Comparison of ENCODE assay signal across 15 mouse cellular contexts in the genomic region with DNA sequence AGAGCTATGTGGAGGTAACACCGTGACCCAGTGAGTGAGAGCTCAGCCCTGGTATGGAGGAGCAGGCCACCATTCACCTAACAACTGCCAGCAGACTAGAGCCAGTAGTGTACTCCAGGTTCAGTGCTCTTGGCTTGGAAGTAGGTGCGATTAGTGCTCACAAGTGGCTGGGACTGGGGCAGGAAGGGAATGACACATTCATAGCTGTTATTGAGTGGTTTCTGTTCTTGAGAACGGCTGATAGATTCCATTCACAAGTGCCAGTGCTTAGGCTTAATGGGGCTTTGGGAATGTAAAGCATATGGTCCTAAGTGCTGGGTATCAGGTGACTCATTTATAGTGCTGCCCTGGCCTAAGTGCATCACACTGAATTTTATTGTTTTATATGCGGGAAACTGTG.
DNase-seq lines count a peak whose midpoint lies in the region; ATAC-seq and TF ChIP-seq lines count a peak whose summit lies in the region.
"Had no signal": no experiment of that assay in that cellular context is flagged by ENCODE, and none has a peak within 500 bp of the region (broad histone marks: within the 10 kb centered on the region; RNA-seq: fewer than 3 reads in every experiment).

No protein-coding gene starts in this region.

- no peak overlapping the region for H3K9ac ChIP-seq in midbrain, embryonic 11.5 days (ENCODE audit: low read length)
- H3K9ac ChIP-seq in midbrain, postnatal 0 days (replicated peaks; ENCODE audit: low read length, poor library complexity, severe bottlenecking): no peak overlapping the region
- no peak overlapping the region for H3K9ac ChIP-seq in forebrain, embryonic 14.5 days (ENCODE audit: low read length)
- no peak overlapping the region for H3K9ac ChIP-seq in limb, embryonic 13.5 days
- no peak overlapping the region for H3K9ac ChIP-seq in kidney, embryonic 16.5 days (replicated peaks; ENCODE audit: low read length)
- no peak overlapping the region for H3K9ac ChIP-seq in kidney, embryonic 14.5 days (ENCODE audit: low read depth, low read length)
- no peak overlapping the region for H3K9ac ChIP-seq in liver, postnatal 0 days (replicated peaks)

- DNase-seq in midbrain, embryonic 11.5 days (ENCODE audit: low spot score, missing footprints): peak; percentile 76
- DNase-seq in midbrain, postnatal 0 days (ENCODE audit: low spot score): no peak
- DNase-seq in forebrain, embryonic 14.5 days (ENCODE audit: low spot score): peak; percentile 41
- peak; percentile 58 for DNase-seq in lung, postnatal 36 days
- no peak for DNase-seq in liver, postnatal 0 days
- DNase-seq: adrenal gland, postnatal 25 days; heart, adult 11 months; kidney, postnatal 10 days; right cerebral cortex, adult 18-20 months; thymus, postnatal 14 days had no signal

- H3K4me3 ChIP-seq in midbrain, embryonic 11.5 days (ENCODE audit: low read depth, low read length): no peak overlapping the region
- no peak overlapping the region for H3K4me3 ChIP-seq in midbrain, postnatal 0 days (ENCODE audit: low read depth, low read length)
- no peak overlapping the region for H3K4me3 ChIP-seq in forebrain, embryonic 14.5 days (ENCODE audit: low read depth, low read length)
- H3K4me3 ChIP-seq in limb, embryonic 13.5 days: no peak overlapping the region
- no peak overlapping the region for H3K4me3 ChIP-seq in kidney, embryonic 16.5 days (ENCODE audit: low read length)
- H3K4me3 ChIP-seq in kidney, embryonic 14.5 days (ENCODE audit: low read length): no peak overlapping the region
- no peak overlapping the region for H3K4me3 ChIP-seq in liver, postnatal 0 days (ENCODE audit: low read depth, low read length)
- H3K4me3 ChIP-seq: left cerebral cortex, adult 2 months had no signal

- ATAC-seq in midbrain, embryonic 11.5 days (ENCODE audit: low FRiP score): no peak
- no peak for ATAC-seq in midbrain, postnatal 0 days (ENCODE audit: low FRiP score)
- ATAC-seq in forebrain, embryonic 14.5 days: peak; percentile 43; the same call in 1 of the 2 replicates
- peak; percentile 79 for ATAC-seq in limb, embryonic 13.5 days (ENCODE audit: low FRiP score, low read depth)
- no peak for ATAC-seq in kidney, embryonic 16.5 days (ENCODE audit: low FRiP score, low TSS enrichment)
- no peak for ATAC-seq in kidney, embryonic 14.5 days (ENCODE audit: low FRiP score, low TSS enrichment)
- no peak for ATAC-seq in liver, postnatal 0 days
- ATAC-seq: hindbrain, embryonic 16.5 days had no signal

- no peak for TF ChIP-seq CTCF in midbrain, postnatal 0 days (IDR thresholded peaks at IDR 0.05)
- TF ChIP-seq CTCF in liver, postnatal 0 days (IDR thresholded peaks at IDR 0.05; ENCODE audit: low read depth): no peak

- no peaks in the 10 kb centered on the region for H3K27me3 ChIP-seq in midbrain, embryonic 11.5 days (ENCODE audit: control insufficient read depth, insufficient read depth, low read length)
- H3K27me3 ChIP-seq in midbrain, postnatal 0 days (ENCODE audit: insufficient read depth, low read length): no peaks in the 10 kb centered on the region
- H3K27me3 ChIP-seq in forebrain, embryonic 14.5 days (replicated peaks; ENCODE audit: control insufficient read depth, insufficient read depth, low read length): no peaks in the 10 kb centered on the region
- H3K27me3 ChIP-seq in limb, embryonic 13.5 days: no peaks in the 10 kb centered on the region
- H3K27me3 ChIP-seq in kidney, embryonic 16.5 days (ENCODE audit: insufficient read depth, low read length): no peaks in the 10 kb centered on the region
- H3K27me3 ChIP-seq in kidney, embryonic 14.5 days (ENCODE audit: control insufficient read depth, insufficient read depth, low read length): no peaks in the 10 kb centered on the region
- no peaks in the 10 kb centered on the region for H3K27me3 ChIP-seq in liver, postnatal 0 days (ENCODE audit: insufficient read depth, low read length)

- H3K4me2 ChIP-seq in midbrain, embryonic 11.5 days: no peak overlapping the region
- H3K4me2 ChIP-seq in midbrain, postnatal 0 days (ENCODE audit: low read depth, low read length, poor library complexity, severe bottlenecking): no peak overlapping the region
- no peak overlapping the region for H3K4me2 ChIP-seq in forebrain, embryonic 14.5 days (ENCODE audit: low read length)
- peak overlapping the region; percentile 15 for H3K4me2 ChIP-seq in limb, embryonic 13.5 days (replicated peaks)
- H3K4me2 ChIP-seq in kidney, embryonic 16.5 days (replicated peaks; ENCODE audit: low read depth, low read length): no peak overlapping the region
- H3K4me2 ChIP-seq in kidney, embryonic 14.5 days (replicated peaks; ENCODE audit: low read depth, low read length): no peak overlapping the region
- no peak overlapping the region for H3K4me2 ChIP-seq in liver, postnatal 0 days (ENCODE audit: low read depth, low read length)

- no peak overlapping the region for H3K27ac ChIP-seq in midbrain, embryonic 11.5 days (ENCODE audit: low read depth, low read length)
- H3K27ac ChIP-seq in midbrain, postnatal 0 days (ENCODE audit: low read depth, low read length): no peak overlapping the region
- no peak overlapping the region for H3K27ac ChIP-seq in forebrain, embryonic 14.5 days (ENCODE audit: low read depth, low read length)
- H3K27ac ChIP-seq in limb, embryonic 13.5 days: no peak overlapping the region
- H3K27ac ChIP-seq in kidney, embryonic 16.5 days (ENCODE audit: low read length): no peak overlapping the region
- no peak overlapping the region for H3K27ac ChIP-seq in kidney, embryonic 14.5 days (ENCODE audit: low read depth, low read length)
- no peak overlapping the region for H3K27ac ChIP-seq in liver, postnatal 0 days (ENCODE audit: low read depth)
- H3K27ac ChIP-seq: left cerebral cortex, adult 2 months had no signal

- TF ChIP-seq EP300 in liver, postnatal 0 days (IDR thresholded peaks at IDR 0.05; ENCODE audit: low read depth): no peak

- 74% methylated on average over 4 of the region's 4 CpGs for WGBS in midbrain, embryonic 11.5 days
- WGBS in midbrain, postnatal 0 days: 70% methylated on average over 4 of the region's 4 CpGs
- WGBS in forebrain, embryonic 14.5 days: 41% methylated on average over 4 of the region's 4 CpGs
- 11% methylated on average over 4 of the region's 4 CpGs for WGBS in limb, embryonic 13.5 days
- 31% methylated on average over 4 of the region's 4 CpGs for WGBS in kidney, embryonic 16.5 days
- 28% methylated on average over 4 of the region's 4 CpGs for WGBS in kidney, embryonic 14.5 days
- 74% methylated on average over 4 of the region's 4 CpGs for WGBS in liver, postnatal 0 days (ENCODE audit: insufficient replicate concordance)

- H3K9me3 ChIP-seq in midbrain, embryonic 11.5 days (ENCODE audit: control insufficient read depth, low read length): no peaks in the 10 kb centered on the region
- H3K9me3 ChIP-seq in midbrain, postnatal 0 days (ENCODE audit: low read length): no peaks in the 10 kb centered on the region
- H3K9me3 ChIP-seq in forebrain, embryonic 14.5 days (replicated peaks; ENCODE audit: control insufficient read depth, low read length): no peaks in the 10 kb centered on the region
- no peaks in the 10 kb centered on the region for H3K9me3 ChIP-seq in limb, embryonic 13.5 days
- no peaks in the 10 kb centered on the region for H3K9me3 ChIP-seq in kidney, embryonic 16.5 days (ENCODE audit: low read length)
- H3K9me3 ChIP-seq in kidney, embryonic 14.5 days (ENCODE audit: control insufficient read depth, low read length): no peaks in the 10 kb centered on the region
- H3K9me3 ChIP-seq in liver, postnatal 0 days (ENCODE audit: low read length): no peaks in the 10 kb centered on the region

- H3K36me3 ChIP-seq in midbrain, embryonic 11.5 days (ENCODE audit: control insufficient read depth, insufficient read depth, low read length): no peaks in the 10 kb centered on the region
- H3K36me3 ChIP-seq in midbrain, postnatal 0 days (ENCODE audit: insufficient read depth, low read length): no peaks in the 10 kb centered on the region
- H3K36me3 ChIP-seq in forebrain, embryonic 14.5 days (ENCODE audit: control insufficient read depth, insufficient read depth, low read length): no peaks in the 10 kb centered on the region
- H3K36me3 ChIP-seq in limb, embryonic 13.5 days: no peaks in the 10 kb centered on the region
- no peaks in the 10 kb centered on the region for H3K36me3 ChIP-seq in kidney, embryonic 16.5 days (ENCODE audit: insufficient read depth, low read length)
- H3K36me3 ChIP-seq in kidney, embryonic 14.5 days (ENCODE audit: control insufficient read depth, insufficient read depth, low read length): no peaks in the 10 kb centered on the region
- no peaks in the 10 kb centered on the region for H3K36me3 ChIP-seq in liver, postnatal 0 days (replicated peaks; ENCODE audit: insufficient read depth, low read length)

- peaks cover 9% of the 10 kb centered on the region; the same call in 1 of the 2 replicates for H3K4me1 ChIP-seq in midbrain, embryonic 11.5 days (ENCODE audit: control insufficient read depth, insufficient read depth, low read length)
- H3K4me1 ChIP-seq in midbrain, postnatal 0 days (ENCODE audit: insufficient read depth, low read length): no peaks in the 10 kb centered on the region; the same call in 1 of the 2 replicates
- peaks cover 10% of the 10 kb centered on the region; the same call in 1 of the 2 replicates for H3K4me1 ChIP-seq in forebrain, embryonic 14.5 days (ENCODE audit: control insufficient read depth, insufficient read depth, low read length)
- peaks cover 43% of the 10 kb centered on the region for H3K4me1 ChIP-seq in limb, embryonic 13.5 days
- H3K4me1 ChIP-seq in kidney, embryonic 16.5 days (ENCODE audit: insufficient read depth, low read length): no peaks in the 10 kb centered on the region
- no peaks in the 10 kb centered on the region for H3K4me1 ChIP-seq in kidney, embryonic 14.5 days (ENCODE audit: control insufficient read depth, insufficient read depth, low read length)
- H3K4me1 ChIP-seq in liver, postnatal 0 days (ENCODE audit: insufficient read depth): no peaks in the 10 kb centered on the region

Comparison
In these comparisons a context has a peak if more than half of its experiments do, and no peak if none do; other contexts are left out.
1. DNase-seq: peak in midbrain, embryonic 11.5 days (single experiment), forebrain, embryonic 14.5 days (single experiment) and lung, postnatal 36 days (single experiment); none in midbrain, postnatal 0 days (single experiment) and liver, postnatal 0 days (single experiment).
2. ATAC-seq: peak in forebrain, embryonic 14.5 days (single experiment) and limb, embryonic 13.5 days (single experiment); none in midbrain, embryonic 11.5 days (single experiment), midbrain, postnatal 0 days (single experiment), kidney, embryonic 16.5 days (single experiment), kidney, embryonic 14.5 days (single experiment) and liver, postnatal 0 days (single experiment).